Mouse (Mus musculus) liver, postnatal 0 days (tissue): ENCODE data around the gene Npcd.

ENCODE experiments used
- CTCF ChIP-seq: sonication (generic); IDR thresholded peaks from 2 replicates; pipeline ENCODE4 v1.5.1; 2016; ENCODE audit warnings: antibody characterized with exemption, low read depth
- EP300 ChIP-seq: IDR thresholded peaks from 2 replicates; pipeline ENCODE4 v1.6.1; 2016; ENCODE audit warnings: antibody characterized with exemption, low read depth, mild to moderate bottlenecking

DNA sequence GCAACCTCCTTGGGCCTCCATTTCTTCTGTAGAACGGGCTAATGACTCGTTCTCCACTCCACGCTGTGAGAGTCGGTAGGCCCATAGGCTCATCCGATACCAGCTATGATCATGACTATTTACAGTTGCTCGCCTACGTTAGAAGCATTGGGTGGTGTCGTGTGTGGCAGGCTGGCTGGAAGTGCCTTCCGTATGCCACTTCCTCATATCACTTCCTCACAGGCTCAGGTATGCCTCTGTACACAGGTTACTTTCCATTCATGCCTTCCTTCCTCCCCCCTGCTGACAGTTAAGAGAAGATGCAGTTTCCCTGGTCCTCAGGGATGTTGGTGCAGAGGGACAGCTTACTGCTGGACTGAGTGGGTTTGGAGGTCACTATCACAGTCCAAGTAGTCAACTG lies 41.0 kb downstream of the Npcd start:
- TF ChIP-seq CTCF (no peak), EP300 (no peak)
